Mouse (Mus musculus) embryo, embryonic 10 days (tissue): ENCODE measurements at regions not wholly inside any gene's neighbourhood (a gene's known extent, or its start where the extent isn't known, plus 50 kb on each side); places are given as distances from the start of the nearest gene placed in this dataset.

Experiments used
- DNase-seq: peaks from one replicate; pipeline ENCODE4 v3.0.0-alpha.2; 2015; ENCODE audit warnings: low spot score

DNA sequence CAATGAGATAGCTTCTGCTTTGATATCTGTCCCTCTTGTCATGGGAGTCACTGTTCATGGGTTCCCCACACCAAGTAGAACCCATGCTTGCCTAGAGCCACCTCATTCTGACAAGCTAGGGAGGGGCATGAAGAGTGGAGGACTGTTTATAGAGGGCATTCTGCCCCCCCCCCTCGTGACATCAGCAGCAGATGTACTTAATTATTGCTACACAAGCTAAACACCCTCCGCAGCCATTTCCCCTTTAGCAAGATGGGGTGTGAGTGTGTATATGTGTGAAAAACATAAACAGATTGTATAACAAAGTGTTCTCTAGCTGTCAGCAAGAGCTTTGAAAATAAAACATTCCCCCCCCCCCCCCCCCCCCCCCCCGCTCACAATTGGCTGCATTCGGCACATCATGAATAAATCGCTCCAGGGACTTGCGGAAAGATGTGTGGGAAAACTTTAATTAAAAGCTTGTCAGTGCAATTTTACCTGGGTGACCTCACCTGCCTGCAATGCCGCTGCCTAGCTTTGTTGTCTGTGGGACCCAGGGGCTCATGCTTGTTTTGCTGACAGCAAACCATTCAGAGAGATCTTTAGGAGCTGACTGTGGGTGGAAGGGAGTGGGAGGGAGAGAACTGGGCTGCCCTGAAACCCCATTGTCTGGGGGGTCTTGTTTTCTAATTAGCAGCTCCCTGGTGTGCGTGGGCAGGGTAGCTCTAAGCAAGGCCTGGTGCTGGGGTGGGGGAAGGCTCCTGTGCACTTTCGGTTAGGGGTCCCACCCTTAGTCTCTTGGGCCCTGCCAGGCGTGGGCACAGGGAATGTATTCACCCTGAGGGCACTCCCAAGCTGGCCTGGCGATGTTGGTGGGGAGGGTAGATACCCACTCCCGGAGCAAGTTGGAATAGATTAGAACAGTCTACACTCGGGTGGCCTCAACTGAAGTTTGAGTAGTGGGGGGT lies 63.4 kb downstream of the Irx2 start:
- no peak for DNase-seq

DNA sequence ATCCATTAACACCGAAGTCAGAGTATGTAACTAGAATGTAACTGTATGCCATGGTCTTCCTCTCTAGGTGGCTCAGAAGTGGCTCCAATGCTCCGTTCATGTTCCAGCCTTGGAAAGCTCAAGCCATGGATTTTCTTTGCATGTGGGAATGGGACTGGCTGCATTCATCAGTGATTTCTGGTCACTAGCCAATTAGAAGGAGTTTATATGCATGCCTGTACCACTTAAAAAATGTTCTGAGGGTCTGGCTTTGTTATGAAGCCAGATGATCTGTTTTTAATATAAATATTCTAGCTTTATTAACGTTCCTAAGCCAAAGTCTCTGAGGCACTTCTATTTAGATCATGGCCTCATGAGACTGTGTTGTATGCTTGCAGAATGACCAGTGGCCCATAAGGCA lies 78.8 kb downstream of the Irx2 start:
- no peak for DNase-seq

DNA sequence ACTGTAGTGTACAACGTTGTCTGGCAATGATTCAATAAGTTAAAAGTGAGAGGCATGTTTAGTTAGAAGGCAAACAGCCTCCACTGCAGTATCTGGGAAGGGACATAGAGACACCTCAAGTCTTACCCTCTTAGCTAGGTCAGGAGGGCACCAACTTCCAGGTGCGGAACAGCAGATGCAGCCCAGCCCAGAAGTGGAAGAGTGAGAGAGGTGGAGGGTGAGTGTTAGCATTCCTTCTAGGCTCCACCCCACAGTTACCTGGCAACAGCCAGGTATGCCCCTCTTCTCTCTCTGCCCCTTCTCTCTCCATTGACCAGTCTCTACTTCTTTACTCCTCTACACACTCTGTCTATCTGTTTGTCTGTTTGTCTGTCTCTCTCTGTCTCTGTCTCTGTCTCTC lies 80.1 kb downstream of the Irx2 start:
- DNase-seq: no peak

DNA sequence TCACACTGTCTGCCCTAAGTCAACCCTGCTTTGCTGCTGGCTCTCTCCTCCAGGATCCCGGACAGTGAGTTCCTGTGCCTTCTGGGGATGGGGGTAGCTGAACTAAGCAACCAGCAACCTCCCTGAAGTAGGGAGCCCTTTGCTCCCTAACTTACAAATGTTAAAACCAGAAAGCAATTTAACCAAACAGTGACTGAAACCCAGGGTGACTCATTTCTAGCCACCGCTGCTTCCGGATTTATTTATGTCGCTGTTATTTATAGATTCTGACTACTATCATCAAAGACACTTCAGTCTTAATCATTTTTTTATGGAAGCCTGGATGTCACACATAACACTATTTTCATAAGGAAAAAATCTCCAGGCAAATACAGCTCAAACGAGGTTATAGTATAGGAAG lies 81.4 kb downstream of the Irx2 start:
- DNase-seq: no peak

DNA sequence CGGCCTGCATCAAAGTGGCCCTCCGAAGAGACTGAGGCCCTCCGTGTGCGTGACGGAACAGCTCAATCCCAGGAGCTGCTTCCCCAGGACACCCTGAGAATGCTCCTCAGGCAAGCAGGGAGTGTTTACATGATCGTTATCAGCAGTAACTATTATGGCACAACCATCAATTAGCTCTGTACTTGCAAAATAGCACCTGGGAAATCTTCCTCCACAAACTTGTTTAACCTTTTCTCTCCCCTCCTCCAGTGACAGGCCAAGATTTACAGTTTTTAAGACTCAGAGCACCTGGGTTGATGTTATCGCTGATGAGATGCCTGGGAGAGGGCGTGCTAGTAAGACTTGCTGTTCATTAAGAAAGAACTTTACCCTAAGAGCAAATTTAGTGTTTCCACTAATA lies 82.5 kb downstream of the Irx2 start:
- no peak for DNase-seq

DNA sequence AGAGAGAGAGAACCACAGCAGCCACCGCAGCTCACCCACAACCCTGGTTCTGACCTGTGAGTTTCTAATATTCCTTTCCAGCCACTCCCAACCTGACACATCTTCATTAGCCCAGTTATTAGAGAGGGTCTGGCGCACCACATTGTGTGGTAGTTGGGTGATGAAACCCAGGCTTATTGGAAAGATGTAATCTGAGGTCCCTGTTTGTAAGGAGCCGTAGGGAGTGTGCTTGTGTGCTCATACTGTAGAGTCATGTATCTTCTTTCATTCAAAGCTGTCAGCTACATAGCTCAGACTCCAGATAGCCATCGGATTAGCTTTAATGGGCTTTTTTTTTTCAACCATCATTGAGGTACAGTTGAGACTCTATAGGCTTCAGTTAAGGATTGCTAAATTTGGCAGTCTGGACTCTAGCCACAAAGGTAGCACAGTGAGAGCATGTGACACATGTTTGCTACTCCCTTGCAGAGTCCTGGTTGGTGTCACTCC lies 83.3 kb downstream of the Irx2 start:
- DNase-seq: no peak

DNA sequence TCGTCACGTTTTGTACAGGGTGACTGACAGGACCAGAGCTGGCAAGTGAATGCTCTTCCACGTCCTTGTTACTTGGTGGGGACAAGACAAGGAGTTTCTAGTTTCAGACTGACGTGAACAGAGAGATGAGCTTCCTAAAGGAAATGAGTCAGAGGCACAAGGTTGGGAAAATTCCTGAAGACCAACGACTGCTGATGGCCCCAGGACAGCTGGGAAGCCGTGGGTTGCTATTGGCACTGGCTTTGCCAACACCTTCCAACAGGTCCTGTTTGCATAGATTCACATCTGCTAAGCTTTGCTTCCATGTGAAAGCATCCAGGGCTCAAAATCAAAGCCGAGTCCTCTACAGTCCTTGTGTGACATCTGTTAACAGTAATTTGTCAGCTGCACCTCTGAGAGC lies 86.2 kb downstream of the Irx2 start:
- peak; percentile 12 for DNase-seq

DNA sequence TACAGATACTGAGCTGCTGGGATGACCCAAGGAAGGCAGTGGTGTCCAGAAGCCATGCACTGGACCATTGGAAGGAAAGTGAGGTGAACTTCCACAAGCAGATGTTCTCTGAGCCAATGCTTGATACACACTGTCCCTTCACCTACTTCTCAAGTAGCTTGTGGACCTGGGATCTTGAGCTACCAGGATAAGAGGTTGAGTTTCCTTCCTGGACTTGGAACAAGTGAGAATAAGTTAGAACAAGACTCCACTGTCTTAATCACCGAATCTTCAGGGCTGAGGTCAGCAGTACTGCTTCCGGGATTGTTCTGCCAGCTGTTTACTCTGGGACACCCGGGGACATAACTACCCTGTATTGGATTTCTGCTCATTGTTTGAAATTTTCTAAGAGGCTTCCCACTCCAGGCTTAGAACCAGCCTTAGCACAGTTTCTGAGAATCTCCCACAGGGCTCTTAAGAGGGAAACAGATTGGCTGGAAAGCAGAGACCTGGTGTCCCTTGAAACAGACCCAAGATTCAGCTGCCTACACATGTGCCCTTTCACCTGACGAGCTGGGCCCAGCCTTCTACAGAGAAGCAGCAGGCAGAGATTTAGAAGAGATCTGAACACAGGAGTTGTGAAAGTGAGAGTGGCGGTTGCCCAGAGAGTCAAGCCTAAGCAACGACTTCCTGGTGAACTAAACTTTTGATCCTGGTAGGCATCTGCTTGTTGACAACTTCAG lies 87.5 kb downstream of the Irx2 start:
- no peak for DNase-seq

DNA sequence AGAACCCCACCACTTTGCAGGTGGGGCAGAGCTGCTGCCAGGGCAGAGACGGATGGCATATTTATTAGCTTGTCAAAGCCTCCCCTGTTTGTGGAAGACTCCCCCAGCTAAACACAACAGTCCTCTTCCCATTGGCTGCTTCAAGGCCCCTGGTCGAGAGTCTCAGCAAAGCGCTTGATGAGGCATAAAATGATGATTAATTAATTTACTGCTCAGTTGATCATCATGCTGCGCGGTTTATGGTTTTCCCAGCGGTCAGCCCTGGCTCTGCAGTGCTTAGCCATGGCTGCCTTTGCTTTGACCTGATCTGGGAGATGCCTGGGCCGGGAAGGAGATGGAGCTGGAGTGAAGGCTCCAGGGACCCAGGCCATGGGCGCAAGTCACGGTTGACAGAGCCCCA lies 98.5 kb downstream of the Irx2 start:
- peak; percentile 52 for DNase-seq

DNA sequence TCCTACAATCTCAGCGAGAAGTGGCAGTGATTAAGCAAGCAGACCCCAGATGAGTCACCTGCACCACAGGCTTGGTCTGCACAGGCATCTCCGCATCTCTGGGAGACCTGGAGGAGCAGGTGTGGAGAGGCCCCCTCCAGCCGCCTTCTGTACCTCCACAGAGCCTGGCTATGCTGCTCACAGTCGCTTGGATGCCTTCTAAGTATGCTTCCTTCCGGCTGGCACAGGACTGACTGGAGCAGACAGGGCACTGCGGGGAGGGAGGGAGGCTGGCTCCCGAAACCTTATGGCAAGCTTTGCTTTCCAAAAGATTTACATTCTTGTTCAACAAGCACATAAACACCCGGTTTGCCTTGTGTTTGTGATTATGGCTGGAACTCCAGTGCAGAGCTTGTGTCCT lies 107.3 kb downstream of the Irx2 start:
- DNase-seq: no peak

DNA sequence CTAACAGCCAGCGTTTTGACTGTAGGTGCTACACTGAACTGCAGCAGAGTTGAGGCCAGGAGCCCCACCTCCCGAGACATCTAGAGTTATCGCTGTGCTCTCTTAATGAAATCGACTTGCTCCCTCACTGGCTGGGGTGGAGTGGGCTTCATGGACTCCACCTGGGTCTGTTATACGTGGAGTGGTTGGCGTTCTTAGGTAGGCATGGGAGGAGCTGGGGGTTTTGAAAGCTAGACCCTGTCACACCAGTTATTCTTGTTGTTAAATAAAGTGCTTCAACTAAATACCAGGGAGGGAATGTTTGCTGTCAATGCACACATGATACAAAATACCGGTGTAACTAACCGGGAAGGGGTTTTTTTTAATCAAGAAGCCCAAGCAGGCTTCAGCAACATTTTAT lies 108.4 kb downstream of the Irx2 start:
- no peak for DNase-seq

DNA sequence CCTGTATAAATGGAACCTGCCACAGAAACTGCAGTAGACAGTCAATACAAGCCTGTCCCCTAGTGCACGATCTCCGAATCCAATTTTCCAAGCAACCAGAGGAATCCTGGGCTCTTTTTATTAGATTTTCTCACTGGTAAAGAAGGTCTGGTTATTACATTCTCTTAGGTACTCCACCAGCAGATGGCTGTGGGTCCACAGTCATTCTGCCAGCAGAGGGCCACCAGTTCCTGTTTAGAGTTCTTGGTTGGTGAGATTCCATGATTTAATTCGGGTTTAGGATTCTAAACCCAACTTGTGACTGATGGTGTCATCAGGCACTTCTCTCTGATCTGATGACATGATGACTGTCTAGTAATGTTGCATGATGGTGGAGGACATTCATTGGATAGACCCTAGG lies 118.6 kb downstream of the Irx2 start:
- no peak for DNase-seq

DNA sequence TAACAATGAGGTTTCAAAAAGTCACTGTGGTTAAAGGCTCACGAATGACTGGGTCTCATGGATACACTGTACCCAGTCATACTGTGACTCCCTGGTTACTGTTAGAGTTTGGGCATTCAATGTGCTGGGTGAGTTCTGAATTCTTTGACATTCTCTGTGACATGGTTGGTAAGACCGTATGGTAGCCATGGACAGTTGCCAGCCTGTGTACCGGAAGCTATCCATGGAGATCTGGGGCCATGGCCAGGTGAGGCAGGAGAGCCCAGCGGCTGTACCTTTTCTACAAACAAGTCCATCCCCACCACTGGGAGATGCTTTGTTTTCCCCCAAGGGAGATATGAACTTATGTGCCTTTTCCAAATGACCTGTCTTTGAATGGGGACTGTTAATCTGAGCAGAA lies 126.4 kb downstream of the Irx2 start:
- DNase-seq: no peak

DNA sequence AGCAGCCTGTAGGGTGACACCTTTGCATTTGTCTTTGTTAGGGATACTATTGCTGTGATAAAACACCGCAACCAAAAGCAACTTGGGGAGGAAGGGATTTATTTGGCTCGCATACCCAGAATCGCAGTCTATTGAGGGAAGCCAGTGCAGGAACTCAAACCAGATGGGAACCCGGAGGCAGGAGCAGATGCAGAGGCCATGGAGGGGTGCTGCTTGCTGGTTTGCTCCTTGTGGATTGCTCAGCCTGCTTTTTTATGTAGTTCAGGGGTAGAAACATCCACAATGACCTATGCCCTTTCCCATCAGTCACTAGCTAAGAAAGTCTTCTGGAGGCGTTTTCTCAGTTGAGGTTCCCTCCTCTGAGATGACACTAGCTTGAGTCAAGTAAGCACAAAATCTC lies 133.9 kb downstream of the Irx2 start:
- DNase-seq: no peak

DNA sequence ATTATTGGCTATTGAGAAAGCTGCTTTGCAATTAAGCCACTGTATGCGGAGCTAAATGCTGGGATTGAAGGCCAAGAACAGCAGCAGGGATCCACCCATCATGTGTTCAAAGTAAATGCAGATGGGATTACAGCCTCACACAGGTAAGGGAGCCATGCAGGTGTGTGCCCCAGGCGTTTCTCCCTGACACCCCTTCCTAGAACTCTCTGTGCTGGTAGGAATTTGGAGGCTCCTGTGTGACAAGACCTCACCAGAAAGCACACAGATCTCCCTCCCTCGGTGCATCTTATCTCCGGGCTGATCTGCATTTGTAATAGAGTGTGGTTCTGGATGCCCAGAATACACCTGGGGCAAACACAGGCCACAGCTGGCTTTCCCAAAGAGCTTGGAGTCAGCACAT lies 134.7 kb downstream of the Irx2 start:
- no peak for DNase-seq

DNA sequence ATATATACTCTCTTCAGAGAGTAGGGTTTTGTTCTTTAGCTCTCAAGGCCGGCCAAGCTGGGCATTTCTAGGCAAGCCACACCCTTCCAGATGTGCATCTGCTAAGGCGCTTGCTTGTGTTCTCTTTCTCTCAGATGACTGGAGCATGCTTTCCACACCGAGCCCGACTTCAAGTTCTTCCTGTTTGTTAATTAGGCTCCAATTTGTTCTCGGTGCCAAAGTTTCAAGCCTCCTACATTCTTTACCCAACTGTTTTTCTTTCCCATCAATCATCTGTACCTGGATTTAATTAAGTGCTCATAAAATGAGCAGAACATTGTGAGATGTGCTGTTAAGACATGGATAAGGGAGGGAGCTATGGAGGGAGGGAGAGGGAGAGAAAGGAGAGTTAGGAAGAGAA lies 138.7 kb downstream of the Irx2 start:
- DNase-seq: no peak

DNA sequence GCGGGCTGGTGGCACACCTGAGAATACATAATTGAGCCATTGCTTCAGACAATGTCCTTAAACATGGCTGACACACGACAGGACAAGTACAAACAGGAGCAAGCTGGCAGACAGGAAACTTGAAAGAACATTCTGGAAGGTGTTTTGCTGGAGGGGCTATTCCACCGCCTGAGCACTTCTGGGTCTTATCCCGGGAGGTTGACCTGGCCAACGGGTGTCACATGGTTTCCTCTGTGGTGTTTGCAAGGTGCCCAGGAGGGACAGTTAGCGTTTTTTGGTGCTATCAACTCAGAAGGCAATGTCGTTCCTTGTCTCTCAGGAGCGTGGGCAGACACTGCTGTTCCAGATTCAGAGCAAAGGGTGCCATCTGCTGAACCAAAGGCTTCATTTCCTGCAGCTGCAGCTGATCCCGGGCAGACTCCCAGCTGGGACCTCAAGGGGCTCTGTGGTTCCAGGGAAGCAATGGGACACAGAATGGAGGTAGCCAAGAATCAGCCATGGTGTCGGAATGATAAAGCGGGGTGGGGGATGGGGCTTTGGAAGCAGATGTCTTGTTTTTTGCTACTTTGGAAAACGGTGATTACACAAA lies 140.5 kb downstream of the Irx2 start:
- no peak for DNase-seq

DNA sequence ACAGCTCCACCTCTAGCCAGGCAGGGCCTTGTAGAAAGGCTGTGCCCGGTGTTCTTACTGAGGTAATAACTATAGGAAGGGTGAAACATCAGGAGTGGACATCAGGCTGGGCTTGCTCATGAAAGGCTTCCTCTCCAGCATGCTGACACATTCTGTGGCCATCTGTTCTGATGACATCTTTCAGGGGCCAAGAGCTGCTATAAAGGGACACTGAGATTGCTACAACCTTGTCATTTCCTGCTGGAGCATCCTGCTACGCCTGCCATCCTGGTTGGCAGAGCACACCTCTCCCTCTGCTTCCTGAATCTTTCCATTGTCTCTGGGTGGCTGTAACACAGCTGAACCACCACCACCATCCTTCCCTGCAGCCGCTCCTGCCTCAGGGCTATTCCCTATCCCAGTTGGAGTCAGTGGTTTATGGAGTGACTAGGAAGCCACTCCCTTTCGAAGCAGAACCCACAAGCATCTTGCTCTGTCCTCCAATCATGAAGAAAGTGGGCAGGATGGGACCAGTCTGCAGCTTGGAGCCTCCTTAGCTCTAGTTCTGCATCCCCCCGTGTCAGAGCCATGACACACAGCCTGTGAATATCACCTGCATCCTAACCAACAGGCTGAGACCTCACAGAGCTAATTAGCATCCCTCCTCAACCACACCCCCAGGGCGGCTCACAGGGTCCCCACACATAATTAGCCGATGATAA lies 154.6 kb downstream of the Irx2 start:
- DNase-seq: no peak

DNA sequence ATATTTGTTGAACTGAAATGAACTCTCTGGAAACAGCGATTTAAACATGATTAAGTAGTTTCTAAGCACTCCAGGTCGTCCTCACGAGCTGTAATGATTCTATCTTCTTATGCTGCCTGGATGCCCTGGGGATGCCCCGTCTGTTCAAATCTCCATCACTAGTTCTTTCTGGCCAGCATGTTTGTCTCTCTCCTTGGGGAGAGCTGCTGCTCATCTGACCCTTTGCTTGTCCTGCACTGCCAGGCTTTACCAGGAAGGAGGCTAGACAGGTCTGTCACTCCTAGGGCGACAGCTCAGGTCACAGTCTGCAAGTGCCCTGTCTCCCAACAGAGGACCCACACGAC lies 155.1 kb downstream of the Irx2 start:
- no peak for DNase-seq

DNA sequence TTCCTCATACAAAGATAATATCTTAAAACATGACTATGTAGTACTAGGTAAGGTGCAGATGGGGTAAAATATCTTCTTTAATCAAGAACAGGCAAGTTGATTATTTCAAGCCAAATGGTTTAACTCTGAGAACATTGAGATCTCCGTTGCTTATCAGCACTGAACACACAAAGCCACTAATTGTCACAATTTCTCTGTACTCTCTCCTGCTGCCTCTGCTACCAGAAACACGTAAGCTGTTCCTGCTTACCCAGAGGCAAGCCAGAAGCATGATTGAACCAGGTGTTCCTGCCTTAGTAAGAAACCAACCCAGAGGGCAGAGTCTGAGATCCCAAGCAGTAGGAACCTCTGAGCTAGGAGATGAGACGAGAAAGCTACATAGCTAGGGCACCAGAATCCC lies 164.1 kb downstream of the Irx2 start:
- DNase-seq: no peak

DNA sequence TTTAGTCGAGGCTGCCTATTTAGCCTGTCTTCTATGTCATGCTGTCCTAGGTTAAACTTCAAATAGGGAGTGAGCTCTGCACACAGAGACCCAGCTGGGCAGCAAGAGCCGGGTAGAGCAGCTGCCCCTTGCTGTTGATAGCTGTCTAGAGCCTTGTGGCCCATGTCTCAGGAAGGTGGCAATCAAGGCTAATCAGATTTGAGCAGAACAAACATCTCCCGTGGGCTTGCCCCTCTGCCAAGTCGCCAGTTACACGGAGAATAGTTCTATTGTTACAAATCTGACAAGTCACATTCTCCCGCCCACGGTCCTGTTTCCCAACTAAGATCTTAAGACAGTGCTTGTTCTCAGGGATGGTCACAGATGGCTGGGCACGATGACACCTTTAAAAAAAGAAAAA lies 171.4 kb downstream of the Irx2 start:
- peak; percentile 11 for DNase-seq

DNA sequence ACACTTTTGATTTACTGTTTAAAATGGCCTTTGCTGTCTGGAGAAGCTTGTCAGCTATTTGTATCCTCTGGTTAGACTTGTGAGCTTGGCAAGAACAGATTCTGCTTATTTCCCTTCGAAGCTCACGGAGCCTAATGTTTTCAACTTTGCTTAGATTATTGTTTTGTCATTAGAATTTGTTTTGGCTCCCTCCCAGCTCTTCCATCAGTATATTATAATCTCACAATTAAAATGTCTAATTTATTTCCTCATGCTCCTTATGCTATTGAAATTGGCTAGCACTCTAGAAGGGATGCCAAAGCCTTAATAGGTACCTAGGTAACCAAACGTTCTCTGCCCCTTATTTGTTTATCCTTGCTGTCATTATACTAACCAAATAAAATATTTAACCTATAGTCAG lies 171.9 kb downstream of the Irx2 start:
- DNase-seq: no peak

DNA sequence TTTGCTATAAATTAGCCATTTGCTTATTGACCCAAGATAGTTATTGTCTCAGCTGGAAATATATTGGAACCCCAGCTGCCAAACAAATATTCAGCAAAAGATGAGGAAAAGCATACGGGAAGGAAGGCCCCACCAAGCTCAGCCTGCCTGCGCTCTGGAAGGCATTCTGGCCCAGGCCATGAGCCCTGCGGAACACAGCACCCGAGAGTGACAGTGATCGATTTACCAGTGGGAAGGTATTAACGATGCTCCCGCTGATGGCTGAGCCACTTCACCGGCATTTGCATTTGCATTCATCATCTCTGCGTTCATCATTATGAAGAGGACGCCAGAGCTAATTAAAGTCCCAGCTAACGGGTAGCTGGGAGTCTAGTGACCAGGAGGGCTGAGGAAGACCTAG lies 174.8 kb downstream of the Irx2 start:
- no peak for DNase-seq
